Mouse (Mus musculus) neutrophil, adult 5-6 weeks (primary cell): ENCODE measurements around the gene Abca4. TPM values are rescaled to one million over a fixed set of nuclear protein-coding genes. Genes with fewer than 3 reads are reported as not detected.

Source experiments
- ATAC-seq: fragments of 151-379, 151-347 bp; 2 replicates; pipeline ENCODE4 v1.8.0; 2017; ENCODE audit warnings: mild to moderate bottlenecking, moderate TSS enrichment; ENCODE audit not compliant: insufficient number of reproducible peaks, poor library complexity, low FRiP score, severe bottlenecking; ENCODE audit errors: extremely low read depth
- total RNA-seq: library from RNA; stranded (forward); fragments of 200-1000 nt; gene quantifications from 2 replicates; pipeline ENCODE4 v1.2.3, GENCODE M21; 2017

The Abca4 gene
- total RNA-seq, 1 experiment from 2014 or later: not detected

GRCm38 (mm10) chr3:122143432-122143831 is 99.2 kb downstream of the Abca4 start:
- ATAC-seq: no peak

- ATAC-seq: no peak
Measured at GRCm38 (mm10) chr3:122145430-122145829, 101.2 kb downstream of the Abca4 start.

GRCm38 (mm10) chr3:122150836-122151235 is 106.6 kb downstream of the Abca4 start:
- no peak for ATAC-seq

- no peak for ATAC-seq
Measured at GRCm38 (mm10) chr3:122152431-122152830, 108.2 kb downstream of the Abca4 start.

- ATAC-seq: no peak
Measured at GRCm38 (mm10) chr3:122154080-122154479, 109.8 kb downstream of the Abca4 start.

GRCm38 (mm10) chr3:122159447-122159846 is 115.2 kb downstream of the Abca4 start:
- no peak for ATAC-seq

GRCm38 (mm10) chr3:122169616-122170178 is 125.5 kb downstream of the Abca4 start:
- peak; percentile 63 for ATAC-seq

GRCm38 (mm10) chr3:122170621-122171309 is 126.5 kb downstream of the Abca4 start:
- ATAC-seq: no peak

GRCm38 (mm10) chr3:122173526-122174150 is 129.4 kb downstream of the Abca4 start:
- no peak for ATAC-seq

GRCm38 (mm10) chr3:122176018-122176417 is 131.8 kb downstream of the Abca4 start:
- ATAC-seq: no peak

GRCm38 (mm10) chr3:122176706-122177390 is 132.6 kb downstream of the Abca4 start:
- no peak for ATAC-seq

- ATAC-seq: 0 out of 2 replicates have a peak, but pooled peaks have one; percentile 16
Measured at GRCm38 (mm10) chr3:122184109-122184508, 139.9 kb downstream of the Abca4 start.

- no peak for ATAC-seq
Measured at GRCm38 (mm10) chr3:122186975-122187374, 142.7 kb downstream of the Abca4 start.

GRCm38 (mm10) chr3:122196621-122197298 is 152.5 kb downstream of the Abca4 start:
- ATAC-seq: no peak

- no peak for ATAC-seq
Measured at GRCm38 (mm10) chr3:122198532-122198931, 154.3 kb downstream of the Abca4 start.

- 0 out of 2 replicates have a peak, but pooled peaks have one; percentile 27 for ATAC-seq
Measured at GRCm38 (mm10) chr3:122198966-122199381, 154.7 kb downstream of the Abca4 start.

GRCm38 (mm10) chr3:122199600-122199999 is 155.4 kb downstream of the Abca4 start:
- no peak for ATAC-seq

GRCm38 (mm10) chr3:122200017-122200416 is 155.8 kb downstream of the Abca4 start:
- no peak for ATAC-seq

GRCm38 (mm10) chr3:122200447-122200846 is 156.2 kb downstream of the Abca4 start:
- ATAC-seq: no peak
